In the genomic region with DNA sequence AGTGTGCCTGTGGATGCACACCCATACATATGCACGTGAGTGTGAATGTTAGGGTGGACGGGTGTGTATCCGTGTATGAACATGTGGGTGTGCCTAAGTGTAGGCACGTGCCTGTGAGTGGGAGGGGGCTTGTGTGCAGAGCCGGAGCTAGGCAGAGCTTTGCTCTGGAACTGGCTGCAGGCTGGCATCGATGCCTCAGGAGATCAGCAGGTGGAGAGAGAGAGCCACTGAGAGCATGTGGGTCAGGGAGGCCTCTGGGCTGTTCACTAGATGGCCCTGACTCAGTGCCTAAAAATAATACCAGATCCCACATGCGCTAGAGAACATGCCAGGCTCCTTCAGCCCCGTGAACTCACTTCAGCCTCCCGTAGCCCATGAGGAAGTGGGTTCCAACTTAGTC, we compare ENCODE assay signal across 1 mouse cellular context.
TF ChIP-seq lines count a peak whose summit lies in the region.

No protein-coding gene starts in this region.

TF ChIP-seq in CH12.LX, 34 proteins besides CTCF, POLR2A, EP300 and RAD21 (continued from another document):
- TF ChIP-seq RCOR1 (conservative IDR thresholded peaks at IDR 0.05; ENCODE audit: low read depth, low read length) = no peak
- no peak; the same call in 1 of the 2 replicates for TF ChIP-seq JUN (IDR thresholded peaks at IDR 0.05; ENCODE audit: insufficient read depth, low read depth, low read length)
- 0 out of 2 replicates have a peak, but pooled peaks have one; percentile 18 for TF ChIP-seq JUND (conservative IDR thresholded peaks at IDR 0.05; ENCODE audit: low read depth, low read length)
- TF ChIP-seq PAX5 (IDR thresholded peaks at IDR 0.05; ENCODE audit: low read length) = no peak
- TF ChIP-seq SMC3 (IDR thresholded peaks at IDR 0.05; ENCODE audit: low read depth, low read length) = peak; percentile 94
- TF ChIP-seq USF1 (IDR thresholded peaks at IDR 0.05; ENCODE audit: low read depth, low read length) = peak; percentile 35
- TF ChIP-seq ELF1 (IDR thresholded peaks at IDR 0.05; ENCODE audit: low read depth, low read length) = no peak
- TF ChIP-seq E2F4 (IDR thresholded peaks at IDR 0.05; ENCODE audit: insufficient replicate concordance, low read depth, low read length) = no peak
